Mouse (Mus musculus): ENCODE measurements around the gene 4930432M17Rik.

Gene 4930432M17Rik

DNA sequence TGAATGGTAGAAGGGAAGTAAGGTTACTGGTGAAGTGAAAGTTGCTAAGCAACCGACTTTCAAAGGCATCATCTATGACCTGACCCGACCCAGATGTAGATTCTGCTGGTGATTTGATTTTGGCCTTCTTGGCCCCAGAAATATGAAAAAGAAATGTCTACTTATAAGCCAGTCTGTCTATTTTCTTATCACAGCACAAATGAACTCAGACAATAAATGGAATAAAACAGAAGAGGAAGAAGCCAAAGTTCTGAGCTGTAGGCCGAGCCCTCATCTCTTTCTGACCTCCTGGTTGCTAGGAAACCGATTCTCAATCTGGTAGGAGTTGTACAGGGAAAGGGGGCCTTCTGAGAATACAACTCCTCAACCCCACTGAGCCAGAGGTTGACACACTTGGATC lies at the start of gene 4930432M17Rik:
4930432M17Rik (plus strand) TSS at position 301 of the 400 bp plus-strand sequence.
- DNase-seq (ENCODE audit: low read depth, low spot score) = no peak

GRCm38 (mm10) chr3:121625662-121626061 lies 44.9 kb upstream of the 4930432M17Rik start:
- no peak for DNase-seq (ENCODE audit: low read depth, low spot score)

DNA sequence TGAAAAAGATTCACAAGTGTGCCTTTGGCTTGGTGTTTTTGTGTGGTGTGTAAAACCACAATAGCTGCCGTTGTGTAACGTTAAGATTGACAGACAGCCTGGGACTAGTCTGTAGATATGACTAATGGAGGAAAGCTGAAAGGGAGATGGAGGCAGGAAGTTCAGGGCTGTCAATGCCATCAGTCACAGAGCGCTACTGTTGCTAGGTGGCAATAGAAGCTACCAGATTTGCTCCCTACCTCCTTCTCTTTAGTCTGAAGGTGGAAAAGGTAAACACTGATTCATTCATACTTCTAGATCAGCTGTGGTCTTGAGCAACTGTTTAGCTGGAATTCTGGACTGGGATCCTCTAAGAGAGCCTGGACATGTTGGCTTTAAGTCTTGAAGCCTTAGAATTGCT lies 44.3 kb upstream of the 4930432M17Rik start:
- no peak for DNase-seq (ENCODE audit: low read depth, low spot score)

- DNase-seq (ENCODE audit: low read depth, low spot score) = no peak
Measured at GRCm38 (mm10) chr3:121628245-121628644, 42.3 kb upstream of the 4930432M17Rik start.

GRCm38 (mm10) chr3:121630626-121631025 lies 39.9 kb upstream of the 4930432M17Rik start:
- DNase-seq (ENCODE audit: low read depth, low spot score) = no peak

DNA sequence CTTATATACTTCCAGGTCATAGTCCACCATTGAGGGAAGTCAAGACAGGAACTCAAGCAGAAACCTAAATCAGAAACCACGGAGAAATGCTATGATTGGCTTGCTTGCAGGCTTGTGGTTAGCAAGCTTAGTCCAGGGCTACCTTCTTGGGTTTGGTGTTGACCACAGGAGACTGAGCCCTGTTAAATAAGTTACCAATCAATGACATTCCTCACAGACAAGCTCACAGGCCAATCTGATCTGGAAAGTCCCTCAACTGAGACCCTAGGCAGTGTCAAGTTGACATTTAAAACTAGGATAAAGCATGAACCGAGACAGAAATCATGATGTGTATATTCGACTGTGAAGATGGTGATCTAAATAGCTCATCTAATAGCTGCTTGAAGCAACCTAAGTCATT lies 35.6 kb upstream of the 4930432M17Rik start:
- no peak for DNase-seq (ENCODE audit: low read depth, low spot score)

DNA sequence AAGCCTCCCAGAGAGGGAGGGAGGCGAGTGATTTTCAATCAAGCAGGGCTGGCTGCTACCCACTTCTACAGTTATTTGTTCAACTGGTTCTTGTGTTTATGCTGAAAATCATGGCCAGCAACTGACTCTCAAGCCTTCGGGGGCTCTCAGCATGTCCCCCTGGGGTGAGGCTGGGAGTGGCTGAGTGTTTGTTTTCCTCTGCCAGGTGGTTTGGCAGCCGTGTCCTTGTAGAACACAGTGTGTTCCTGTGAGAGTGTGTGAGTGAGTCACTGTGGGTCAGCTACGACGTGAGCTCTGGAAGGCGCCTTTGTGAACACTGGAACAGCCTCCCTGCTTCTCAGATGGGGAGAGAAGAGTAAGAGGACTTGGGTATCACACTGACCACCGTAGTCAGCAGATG lies 35.1 kb upstream of the 4930432M17Rik start:
- no peak for DNase-seq (ENCODE audit: low read depth, low spot score)

- DNase-seq (ENCODE audit: low read depth, low spot score) = no peak
Measured at GRCm38 (mm10) chr3:121636315-121636714, 34.2 kb upstream of the 4930432M17Rik start.

DNA sequence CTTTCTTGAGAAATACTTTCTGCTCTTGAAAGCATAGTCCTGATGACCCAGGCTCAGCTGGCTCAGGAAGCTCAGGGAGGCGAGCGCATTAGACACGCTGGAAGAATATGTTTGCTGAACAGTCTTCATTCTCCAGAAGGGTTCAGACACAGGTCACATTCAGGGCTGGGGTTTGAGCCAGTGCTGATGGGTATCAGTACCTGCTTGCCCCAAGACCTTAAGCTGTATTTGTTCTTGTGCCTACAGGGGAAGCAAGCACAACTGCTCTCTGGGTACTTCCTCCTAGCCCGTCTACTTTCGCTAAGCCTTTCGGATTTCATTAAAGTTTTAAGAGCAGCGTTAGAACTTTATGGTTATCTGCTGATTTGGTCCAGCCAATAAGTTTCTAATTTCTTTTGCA lies 33.8 kb upstream of the 4930432M17Rik start:
- DNase-seq (ENCODE audit: low read depth, low spot score) = no peak

- no peak for DNase-seq (ENCODE audit: low read depth, low spot score)
Measured at GRCm38 (mm10) chr3:121637792-121638191, 32.8 kb upstream of the 4930432M17Rik start.

DNA sequence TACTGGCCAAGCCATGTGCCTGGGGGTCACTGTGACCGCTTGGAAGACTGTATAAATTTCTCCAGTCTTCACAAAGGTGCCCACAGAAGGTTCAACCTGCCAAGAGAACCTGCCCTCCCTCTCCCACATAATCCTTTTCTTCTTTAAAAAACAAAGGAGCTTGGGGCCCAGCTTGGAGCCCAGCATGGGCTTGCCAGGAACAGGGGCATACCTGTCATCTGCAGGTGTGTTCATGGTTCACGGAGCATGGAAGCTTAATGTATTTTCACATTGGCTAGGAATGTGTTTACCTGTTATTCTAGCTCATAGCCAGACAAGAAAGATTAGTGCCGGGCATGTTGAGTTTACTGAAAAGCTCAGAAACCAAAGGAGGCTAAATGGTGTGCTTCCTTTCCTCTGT lies 32.3 kb upstream of the 4930432M17Rik start:
- no peak for DNase-seq (ENCODE audit: low read depth, low spot score)

- DNase-seq (ENCODE audit: low read depth, low spot score) = no peak
Measured at GRCm38 (mm10) chr3:121640611-121641010, 30.0 kb upstream of the 4930432M17Rik start.

DNA sequence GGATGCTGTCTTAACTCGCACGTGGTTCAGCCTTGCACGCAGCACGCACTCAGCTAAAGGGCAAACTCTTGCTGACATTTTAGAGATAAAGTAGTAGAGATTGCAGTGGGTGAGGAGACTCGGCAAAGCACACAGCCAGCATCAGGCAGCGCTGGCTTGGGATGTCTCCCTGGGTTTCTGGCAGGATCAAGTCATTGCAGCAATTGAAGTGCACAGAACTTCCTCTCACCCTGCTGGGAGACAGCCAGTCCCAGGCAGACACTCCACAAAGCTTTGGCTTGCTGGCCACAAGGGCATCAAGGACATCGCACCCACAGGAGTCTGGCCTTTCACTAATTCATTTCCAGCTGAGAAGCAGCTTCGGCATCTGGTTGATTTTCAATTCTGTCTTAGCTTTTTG lies 27.3 kb upstream of the 4930432M17Rik start:
- no peak for DNase-seq (ENCODE audit: low read depth, low spot score)

- DNase-seq (ENCODE audit: low read depth, low spot score) = no peak
Measured at GRCm38 (mm10) chr3:121645447-121645846, 25.1 kb upstream of the 4930432M17Rik start.

DNA sequence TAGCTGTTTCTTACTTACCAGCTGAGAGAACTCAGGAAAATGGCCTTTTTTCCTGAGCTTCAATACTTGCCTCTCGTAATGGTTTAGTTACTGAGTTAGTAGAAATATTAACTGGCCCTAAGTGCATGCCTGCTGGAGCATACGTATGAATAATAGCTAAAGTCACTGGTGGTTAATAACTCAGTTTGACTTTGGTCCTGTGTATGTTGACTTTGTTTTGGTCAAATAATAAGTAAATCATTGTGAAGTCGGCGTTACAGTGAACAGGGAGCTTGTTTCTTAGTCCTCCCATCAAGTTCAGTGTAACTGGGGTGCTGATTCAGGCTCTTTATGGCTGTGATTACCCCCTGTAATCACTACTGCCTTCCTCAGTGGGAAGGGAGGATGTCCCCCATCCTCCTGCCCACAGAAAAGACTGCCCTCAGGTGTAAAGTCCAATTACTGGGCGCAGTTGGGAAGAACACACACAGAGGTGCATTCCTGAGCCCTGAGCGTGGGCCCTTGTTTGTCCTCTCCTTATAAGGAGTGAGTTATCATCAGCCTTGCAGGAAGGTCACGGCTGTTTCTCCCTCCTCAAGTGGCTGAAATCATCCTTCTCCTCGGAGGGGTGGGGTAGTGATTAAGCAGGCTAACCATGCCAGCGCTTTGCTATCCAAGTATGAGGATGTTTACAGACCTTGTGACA lies 24.1 kb upstream of the 4930432M17Rik start:
- no peak for DNase-seq (ENCODE audit: low read depth, low spot score)

DNA sequence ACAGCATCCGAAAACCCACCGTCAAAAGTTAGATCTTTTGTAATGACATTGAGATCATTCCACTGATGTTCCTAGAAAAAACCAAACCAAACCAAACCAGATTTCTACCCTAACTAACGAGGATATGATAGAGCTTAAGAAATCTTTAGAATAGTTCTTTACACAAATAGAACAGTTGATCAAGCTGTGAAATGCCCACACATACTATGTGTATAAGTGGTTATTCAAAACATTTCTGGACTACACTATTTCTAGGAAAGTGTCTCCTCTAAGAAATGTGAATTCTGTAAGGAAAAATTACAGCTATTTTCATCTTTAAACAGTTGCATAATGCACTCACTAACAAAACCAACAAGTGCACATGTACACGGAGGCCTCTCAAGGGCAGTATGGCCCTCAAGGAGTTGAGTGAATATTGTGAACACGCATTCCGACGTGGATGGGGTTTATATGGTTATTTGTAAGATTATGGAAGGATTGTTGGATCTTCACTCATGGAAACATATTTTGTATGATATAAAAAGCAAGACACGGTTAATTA lies 22.3 kb upstream of the 4930432M17Rik start:
- no peak for DNase-seq (ENCODE audit: low read depth, low spot score)

DNA sequence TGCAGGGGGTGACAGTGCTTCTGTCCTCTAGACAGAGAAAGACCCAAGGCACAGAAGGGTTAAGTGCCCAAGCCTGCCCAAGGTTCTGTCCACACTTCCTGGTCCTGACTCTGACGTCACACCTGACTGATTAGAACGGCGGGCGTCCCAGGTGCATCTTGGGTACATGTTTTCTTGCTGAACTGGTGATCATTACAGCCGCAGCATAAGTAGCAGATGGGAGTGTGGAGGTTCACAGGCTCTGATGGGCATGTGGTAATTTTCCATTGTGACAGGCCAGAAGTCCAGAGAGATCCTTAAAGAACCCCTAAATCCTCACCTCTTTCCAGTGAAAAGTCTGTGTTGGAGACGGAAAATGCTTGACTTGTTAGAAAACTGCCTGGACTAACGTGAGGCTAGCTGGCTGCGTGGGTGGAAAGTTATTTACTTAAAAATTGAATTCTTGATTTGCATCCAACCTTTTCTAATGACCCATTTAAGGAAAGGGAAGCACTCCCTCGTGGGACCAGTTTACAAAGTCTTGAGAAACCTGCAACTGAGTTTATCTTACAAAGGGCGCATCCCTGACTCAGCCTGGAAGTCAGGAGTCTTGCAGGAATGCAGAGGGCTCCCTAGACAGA lies 20.4 kb upstream of the 4930432M17Rik start:
- DNase-seq (ENCODE audit: low read depth, low spot score) = no peak

GRCm38 (mm10) chr3:121651710-121652109 lies 18.9 kb upstream of the 4930432M17Rik start:
- DNase-seq (ENCODE audit: low read depth, low spot score) = no peak

DNA sequence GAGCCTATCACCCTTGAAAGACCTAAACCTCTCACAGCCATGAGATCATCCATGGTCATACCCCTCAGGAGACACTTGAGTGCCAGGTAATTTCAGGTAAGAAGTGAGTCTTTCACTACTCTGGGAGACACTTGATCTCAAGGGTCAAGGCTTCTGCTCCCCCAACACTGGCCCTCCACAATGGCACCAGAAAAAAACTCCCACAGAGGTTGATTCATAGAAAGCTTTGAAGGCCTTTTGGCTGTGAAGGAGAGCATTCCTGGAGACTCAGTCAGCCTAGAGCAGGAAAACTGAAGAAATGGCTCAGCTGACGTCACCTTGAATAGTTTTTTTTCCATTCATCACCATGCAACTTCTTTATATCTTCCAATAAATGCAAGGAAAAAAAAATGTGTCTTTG lies 18.4 kb upstream of the 4930432M17Rik start:
- no peak for DNase-seq (ENCODE audit: low read depth, low spot score)

GRCm38 (mm10) chr3:121656922-121657321 lies 13.6 kb upstream of the 4930432M17Rik start:
- DNase-seq (ENCODE audit: low read depth, low spot score) = no peak

- no peak for DNase-seq (ENCODE audit: low read depth, low spot score)
Measured at GRCm38 (mm10) chr3:121662705-121663469, 7.7 kb upstream of the 4930432M17Rik start.

GRCm38 (mm10) chr3:121663470-121663847 lies 7.1 kb upstream of the 4930432M17Rik start:
- no peak for DNase-seq (ENCODE audit: low read depth, low spot score)
